ENCODE assay signal across 22 mouse cellular contexts in the genomic region with DNA sequence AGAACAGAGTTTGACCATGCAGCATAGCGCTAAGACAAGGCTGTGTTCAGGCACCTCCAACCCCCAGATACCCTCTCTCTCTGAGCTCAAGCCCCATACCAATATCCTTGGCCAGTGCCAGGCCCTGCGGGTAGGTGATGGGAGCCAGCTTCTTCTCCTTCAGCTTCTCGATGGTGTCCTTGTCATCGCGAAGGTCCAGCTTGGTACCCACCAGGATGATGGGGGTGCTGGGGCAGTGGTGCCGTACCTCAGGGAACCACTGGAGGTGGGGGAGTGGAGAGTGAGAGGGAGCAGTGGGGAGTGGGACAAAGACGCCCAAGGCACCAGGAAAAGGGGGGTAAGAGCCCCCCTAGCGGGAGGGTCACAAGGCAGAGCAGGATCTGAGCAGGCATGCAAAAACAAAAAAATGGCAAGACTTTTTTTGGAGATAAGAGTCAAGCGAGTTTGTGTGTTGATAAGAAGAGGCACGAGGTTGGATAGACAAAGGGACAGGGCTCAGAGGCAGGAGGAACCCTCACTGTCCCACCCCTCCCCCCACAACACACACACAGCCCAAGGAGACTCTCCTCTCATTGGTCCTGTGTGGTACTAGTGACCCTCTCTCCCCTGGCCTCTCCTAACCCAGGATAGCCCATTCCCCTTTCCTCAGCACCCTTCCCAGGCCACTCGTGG. TPM values are rescaled to one million over a fixed set of nuclear protein-coding genes. Genes with fewer than 3 reads are reported as not detected.
DNase-seq lines count a peak whose midpoint lies in the region; ATAC-seq and TF ChIP-seq lines count a peak whose summit lies in the region.
"Had no signal": no experiment of that assay in that cellular context is flagged by ENCODE, and none has a peak within 500 bp of the region (broad histone marks: within the 10 kb centered on the region; RNA-seq: fewer than 3 reads in every experiment).

No protein-coding gene starts in this region.

- no peaks in the 10 kb centered on the region for H3K9me3 ChIP-seq in forebrain, embryonic 10.5 days
- no peaks in the 10 kb centered on the region for H3K9me3 ChIP-seq in forebrain, embryonic 11.5 days (ENCODE audit: control insufficient read depth, low read length)
- no peaks in the 10 kb centered on the region for H3K9me3 ChIP-seq in liver, embryonic 11.5 days (ENCODE audit: control insufficient read depth, low read length)
- H3K9me3 ChIP-seq: embryonic facial prominence, embryonic 13.5 days had no signal

- no peak for ATAC-seq in forebrain, embryonic 11.5 days (replicated peaks; ENCODE audit: low FRiP score)
- ATAC-seq in liver, embryonic 11.5 days (replicated peaks; ENCODE audit: low FRiP score): peak; percentile 86
- ATAC-seq in megakaryocyte progenitor cell, adult 5-6 weeks (replicated peaks; ENCODE audit: poor library complexity): peak; percentile 38
- no peak for ATAC-seq in erythroblast, adult 5-6 weeks (replicated peaks; ENCODE audit: low FRiP score, poor library complexity, severe bottlenecking)
- ATAC-seq: forebrain, postnatal 0 days had no signal

- DNase-seq in forebrain, embryonic 10.5 days (ENCODE audit: extremely low spot score, low spot score): no peak
- no peak for DNase-seq in forebrain, embryonic 11.5 days (ENCODE audit: low spot score)
- no peak for DNase-seq in thymus, adult 2 months
- DNase-seq in thymus, postnatal 10 days (ENCODE audit: low spot score in 2 of 2): no peak
- DNase-seq in liver, embryonic 11.5 days (ENCODE audit: low spot score): no peak
- no peak for DNase-seq in right cerebral cortex, postnatal 36 days (ENCODE audit: low spot score in 2 of 2)
- DNase-seq: cerebellum, adult 9-10 months; forebrain, postnatal 0 days; heart, postnatal 10 days; kidney, postnatal 36 days; lung, adult 2 months; lung, postnatal 4 days; right cerebral cortex, postnatal 14 days had no signal

- no peak overlapping the region for H3K4me2 ChIP-seq in forebrain, embryonic 11.5 days (ENCODE audit: low read depth, low read length, severe bottlenecking)
- peak overlapping the region; percentile 63 for H3K4me2 ChIP-seq in liver, embryonic 11.5 days
- H3K4me2 ChIP-seq: embryonic facial prominence, embryonic 13.5 days; heart, embryonic 11.5 days; hindbrain, embryonic 14.5 days had no signal

- peaks cover 14% of the 10 kb centered on the region; the same call in 1 of the 2 replicates for H3K4me1 ChIP-seq in forebrain, embryonic 10.5 days
- H3K4me1 ChIP-seq in forebrain, embryonic 11.5 days (replicated peaks; ENCODE audit: control insufficient read depth, insufficient read depth, low read length): no peaks in the 10 kb centered on the region
- peaks cover 69% of the 10 kb centered on the region for H3K4me1 ChIP-seq in thymus, adult 2 months (replicated peaks; ENCODE audit: control insufficient read depth, insufficient read depth, low read length)
- H3K4me1 ChIP-seq in liver, embryonic 11.5 days (replicated peaks; ENCODE audit: control insufficient read depth, insufficient read depth, low read length): peaks cover 30% of the 10 kb centered on the region
- H3K4me1 ChIP-seq: embryonic facial prominence, embryonic 13.5 days had no signal

- no peak overlapping the region for H3K9ac ChIP-seq in forebrain, embryonic 11.5 days (ENCODE audit: low read length)
- H3K9ac ChIP-seq in liver, embryonic 11.5 days (ENCODE audit: low read depth, low read length): peak overlapping the region; percentile 54
- H3K9ac ChIP-seq: embryonic facial prominence, embryonic 13.5 days; forebrain, postnatal 0 days; hindbrain, embryonic 14.5 days had no signal

- no peaks in the 10 kb centered on the region for H3K36me3 ChIP-seq in forebrain, embryonic 10.5 days (replicated peaks)
- no peaks in the 10 kb centered on the region for H3K36me3 ChIP-seq in forebrain, embryonic 11.5 days (ENCODE audit: control insufficient read depth, insufficient read depth, low read length)
- H3K36me3 ChIP-seq in thymus, adult 2 months (ENCODE audit: control insufficient read depth, insufficient read depth, low read length): peaks cover 75% of the 10 kb centered on the region
- no peaks in the 10 kb centered on the region; the same call in 1 of the 2 replicates for H3K36me3 ChIP-seq in liver, embryonic 11.5 days (ENCODE audit: control insufficient read depth, insufficient read depth, low read length)
- H3K36me3 ChIP-seq: embryonic facial prominence, embryonic 13.5 days had no signal

- no peak for TF ChIP-seq POLR2A in thymus, adult 2 months (IDR thresholded peaks at IDR 0.05; ENCODE audit: control insufficient read depth, extremely low read depth, insufficient read depth, low read length, poor library complexity)

- H3K4me3 ChIP-seq in forebrain, embryonic 10.5 days: no peak overlapping the region
- H3K4me3 ChIP-seq in forebrain, embryonic 11.5 days (ENCODE audit: low read depth, low read length): no peak overlapping the region
- H3K4me3 ChIP-seq in thymus, adult 2 months (ENCODE audit: control insufficient read depth, insufficient read depth, low read length): no peak overlapping the region
- no peak overlapping the region for H3K4me3 ChIP-seq in liver, embryonic 11.5 days (ENCODE audit: low read depth, low read length)
- H3K4me3 ChIP-seq: embryonic facial prominence, embryonic 13.5 days had no signal

- peak overlapping the region; percentile 12 for H3K27ac ChIP-seq in forebrain, embryonic 10.5 days
- H3K27ac ChIP-seq in forebrain, embryonic 11.5 days (ENCODE audit: low read depth, low read length): no peak overlapping the region
- H3K27ac ChIP-seq in thymus, adult 2 months (ENCODE audit: control insufficient read depth, insufficient read depth, low read length): peak overlapping the region; percentile 84
- peak overlapping the region; percentile 86 for H3K27ac ChIP-seq in liver, embryonic 11.5 days (ENCODE audit: low read depth, low read length)
- H3K27ac ChIP-seq: embryonic facial prominence, embryonic 13.5 days; hindbrain, embryonic 14.5 days had no signal

- TF ChIP-seq CTCF in thymus, adult 2 months (IDR thresholded peaks at IDR 0.05; ENCODE audit: borderline replicate concordance, control insufficient read depth, extremely low read depth, insufficient read depth, low read length, poor library complexity): no peak

- no peaks in the 10 kb centered on the region for H3K27me3 ChIP-seq in forebrain, embryonic 10.5 days (ENCODE audit: poor library complexity, severe bottlenecking)
- H3K27me3 ChIP-seq in forebrain, embryonic 11.5 days (ENCODE audit: control insufficient read depth, insufficient read depth, low read length): no peaks in the 10 kb centered on the region
- H3K27me3 ChIP-seq in thymus, adult 2 months (ENCODE audit: control insufficient read depth, insufficient read depth, low read length): no peaks in the 10 kb centered on the region
- H3K27me3 ChIP-seq in liver, embryonic 11.5 days (replicated peaks; ENCODE audit: control insufficient read depth, insufficient read depth, low read length): no peaks in the 10 kb centered on the region
- H3K27me3 ChIP-seq: embryonic facial prominence, embryonic 13.5 days had no signal

- WGBS in forebrain, embryonic 10.5 days: 70% methylated on average over 11 of the region's 11 CpGs
- 76% methylated on average over 11 of the region's 11 CpGs for whole genome bisulfite sequencing in forebrain, embryonic 11.5 days
- WGBS in thymus, adult 2 months: 79% methylated on average over 11 of the region's 11 CpGs
- 48% methylated on average over 11 of the region's 11 CpGs for WGBS in liver, embryonic 11.5 days

RNA-seq across cellular contexts. Expression of a gene that starts 7.7 kb away (rescaled TPM):
- 3.1 and 6.1 TPM in 2 replicates for polyA plus RNA-seq in forebrain, embryonic 10.5 days (2016; fragmentation: Nextera tagmentation; extraction: Ambion mirVana)
- polyA plus RNA-seq in forebrain, embryonic 11.5 days (2014; fragmentation: Nextera tagmentation; extraction: Ambion mirVana): 5.7 and 9.4 TPM in 2 replicates
- polyA plus RNA-seq in thymus, adult 2 months (2012; rRNA removed): 1,833 and 1,914 TPM in 2 replicates
- polyA plus RNA-seq in liver, embryonic 11.5 days (2014; fragmentation: Nextera tagmentation; extraction: Ambion mirVana): 124 and 126 TPM in 2 replicates
- 402 and 432 TPM in 2 replicates for total RNA-seq in megakaryocyte progenitor cell, adult 5-6 weeks (2015)
- 164 and 243 TPM in 2 replicates for total RNA-seq in megakaryocyte progenitor cell, adult 5-6 weeks (2017)
- 142 and 153 TPM in 2 replicates for total RNA-seq in erythroblast, adult 5-6 weeks (2015; ENCODE audit: low replicate concordance)
- 34.3 and 78.9 TPM in 2 replicates for total RNA-seq in erythroblast, adult 5-6 weeks (2017; ENCODE audit: low replicate concordance)

RNA-seq across cellular contexts. Expression of a gene that starts 20.4 kb away (rescaled TPM):
- polyA plus RNA-seq in forebrain, embryonic 10.5 days (2016; fragmentation: Nextera tagmentation; extraction: Ambion mirVana): 0.09 TPM in 1 of 2 replicates, not detected in the other
- polyA plus RNA-seq in forebrain, embryonic 11.5 days (2014; fragmentation: Nextera tagmentation; extraction: Ambion mirVana): 0.09 TPM in 1 of 2 replicates, not detected in the other
- 1.6 and 2.2 TPM in 2 replicates for polyA plus RNA-seq in thymus, adult 2 months (2012; rRNA removed)
- polyA plus RNA-seq in liver, embryonic 11.5 days (2014; fragmentation: Nextera tagmentation; extraction: Ambion mirVana): not detected in 2 replicates
- not detected in 2 replicates for total RNA-seq in megakaryocyte progenitor cell, adult 5-6 weeks (2015)
- total RNA-seq in megakaryocyte progenitor cell, adult 5-6 weeks (2017): not detected in 2 replicates
- total RNA-seq in erythroblast, adult 5-6 weeks (2015; ENCODE audit: low replicate concordance): not detected in 2 replicates
- not detected in 2 replicates for total RNA-seq in erythroblast, adult 5-6 weeks (2017; ENCODE audit: low replicate concordance)
- total RNA-seq: neutrophil, adult 5-6 weeks had no signal
- polyA plus RNA-seq: CD4-positive, CD25-positive, alpha-beta regulatory T cell, adult 4 months; embryonic facial prominence, embryonic 13.5 days; gonadal fat pad, adult 2 months; limb, embryonic 11.5 days had no signal

RNA-seq across cellular contexts. Expression of a gene that starts 31.9 kb away (rescaled TPM):
- 4.5 TPM in 2 replicates for polyA plus RNA-seq in forebrain, embryonic 10.5 days (2016; fragmentation: Nextera tagmentation; extraction: Ambion mirVana)
- polyA plus RNA-seq in forebrain, embryonic 11.5 days (2014; fragmentation: Nextera tagmentation; extraction: Ambion mirVana): 1.9 and 2.0 TPM in 2 replicates
- 81.1 and 83.6 TPM in 2 replicates for polyA plus RNA-seq in thymus, adult 2 months (2012; rRNA removed)
- polyA plus RNA-seq in liver, embryonic 11.5 days (2014; fragmentation: Nextera tagmentation; extraction: Ambion mirVana): 7.8 and 9.5 TPM in 2 replicates
- 34.6 and 45.8 TPM in 2 replicates for total RNA-seq in megakaryocyte progenitor cell, adult 5-6 weeks (2015)
- 74.9 and 87.2 TPM in 2 replicates for total RNA-seq in megakaryocyte progenitor cell, adult 5-6 weeks (2017)
- 17.1 and 19.4 TPM in 2 replicates for total RNA-seq in erythroblast, adult 5-6 weeks (2015; ENCODE audit: low replicate concordance)
- 18.1 and 20.1 TPM in 2 replicates for total RNA-seq in erythroblast, adult 5-6 weeks (2017; ENCODE audit: low replicate concordance)

RNA-seq across cellular contexts. Expression of a gene that starts 33.7 kb away (rescaled TPM):
- polyA plus RNA-seq in forebrain, embryonic 10.5 days (2016; fragmentation: Nextera tagmentation; extraction: Ambion mirVana): 8.4 and 8.8 TPM in 2 replicates
- 10.0 and 12.1 TPM in 2 replicates for polyA plus RNA-seq in forebrain, embryonic 11.5 days (2014; fragmentation: Nextera tagmentation; extraction: Ambion mirVana)
- 12.5 and 13.5 TPM in 2 replicates for polyA plus RNA-seq in thymus, adult 2 months (2012; rRNA removed)
- 11.4 and 14.0 TPM in 2 replicates for polyA plus RNA-seq in liver, embryonic 11.5 days (2014; fragmentation: Nextera tagmentation; extraction: Ambion mirVana)
- total RNA-seq in megakaryocyte progenitor cell, adult 5-6 weeks (2015): 4.8 and 5.3 TPM in 2 replicates
- 0.30 and 0.46 TPM in 2 replicates for total RNA-seq in megakaryocyte progenitor cell, adult 5-6 weeks (2017)
- total RNA-seq in erythroblast, adult 5-6 weeks (2015; ENCODE audit: low replicate concordance): not detected in 2 replicates
- 0.28 and 0.43 TPM in 2 replicates for total RNA-seq in erythroblast, adult 5-6 weeks (2017; ENCODE audit: low replicate concordance)

Comparison
In these comparisons a context has a peak if more than half of its experiments do, and no peak if none do; other contexts are left out.
1. ATAC-seq: peak in liver, embryonic 11.5 days (single experiment) and megakaryocyte progenitor cell, adult 5-6 weeks (single experiment); none in forebrain, embryonic 11.5 days (single experiment) and erythroblast, adult 5-6 weeks (single experiment).
2. RNA of a gene that starts 7.7 kb away (polyA plus RNA-seq): 1,833 to 1,914 TPM in thymus, adult 2 months; 124 to 126 TPM in liver, embryonic 11.5 days, 5.7 to 9.4 TPM in forebrain, embryonic 11.5 days and 3.1 to 6.1 TPM in forebrain, embryonic 10.5 days; every median in the first group is over 10 times any median in the second.